8 mouse cellular contexts compared by ENCODE assay signal in genomic region chr1:136414798-136415755, GRCm38 (mm10). TPM values are rescaled to one million over a fixed set of nuclear protein-coding genes. Genes with fewer than 3 reads are reported as not detected.
A peak's percentile ranks its signal among the peaks of the same experiment; 100 is the strongest.
DNase-seq lines count a peak whose midpoint lies in the region; ATAC-seq and TF ChIP-seq lines count a peak whose summit lies in the region.

Ddx59 (plus strand) TSS chr1:136415271.

- H3K9me3 ChIP-seq in heart, embryonic 11.5 days (replicated peaks; ENCODE audit: control insufficient read depth, low read length), result no peaks in the 10 kb centered on the region
- no peaks in the 10 kb centered on the region for H3K9me3 ChIP-seq in kidney, embryonic 16.5 days (ENCODE audit: low read length)

- peak within 1 kb of the TSS; percentile 94 for H3K9ac ChIP-seq in heart, embryonic 11.5 days (ENCODE audit: low read depth, low read length)
- peak within 1 kb of the TSS; percentile 92 for H3K9ac ChIP-seq in kidney, embryonic 16.5 days (replicated peaks; ENCODE audit: low read length)
- H3K9ac ChIP-seq in liver, adult 2 months (ENCODE audit: low read depth, low read length), result peak within 1 kb of the TSS; percentile 99

- TF ChIP-seq CTCF in bone marrow macrophage, adult 2 months (IDR thresholded peaks at IDR 0.05; ENCODE audit: low read depth, low read length), result no peak
- no peak for TF ChIP-seq CTCF in embryonic fibroblast, embryonic 13.5 days (IDR thresholded peaks at IDR 0.05; ENCODE audit: borderline replicate concordance, insufficient read depth, low read length)
- 0 out of 2 replicates have a peak, but pooled peaks have one; percentile 3 for TF ChIP-seq CTCF in liver, adult 2 months (IDR thresholded peaks at IDR 0.05; ENCODE audit: low read depth, low read length)

- H3K4me1 ChIP-seq in bone marrow macrophage, adult 2 months (ENCODE audit: control insufficient read depth, insufficient read depth, low read length), result peaks cover 6% of the 10 kb centered on the region
- no peaks in the 10 kb centered on the region for H3K4me1 ChIP-seq in embryonic fibroblast, embryonic 13.5 days (ENCODE audit: control insufficient read depth, insufficient read depth, low read length)
- H3K4me1 ChIP-seq in heart, embryonic 11.5 days (ENCODE audit: control insufficient read depth, insufficient read depth, low read length), result no peaks in the 10 kb centered on the region; the same call in none of the 2 replicates
- no peaks in the 10 kb centered on the region for H3K4me1 ChIP-seq in kidney, embryonic 16.5 days (ENCODE audit: insufficient read depth, low read length)
- no peaks in the 10 kb centered on the region for H3K4me1 ChIP-seq in liver, adult 2 months (ENCODE audit: control insufficient read depth, insufficient read depth, low read length)

- 0 out of 2 replicates have a peak, but pooled peaks have one; percentile 16 for TF ChIP-seq POLR2A in bone marrow macrophage, adult 2 months (IDR thresholded peaks at IDR 0.05; ENCODE audit: borderline replicate concordance, low read depth, low read length)
- peak; percentile 74 for TF ChIP-seq POLR2A in embryonic fibroblast, embryonic 13.5 days (IDR thresholded peaks at IDR 0.05; ENCODE audit: low read depth, low read length)
- TF ChIP-seq POLR2A in liver, adult 2 months (IDR thresholded peaks at IDR 0.05; ENCODE audit: extremely low read depth, insufficient read depth, low read length), result peak; percentile 71; the same call in 1 of the 2 replicates
- TF ChIP-seq POLR2A in myocyte (IDR thresholded peaks at IDR 0.05; ENCODE audit: insufficient read length, low read depth), result peak; percentile 84

- peak; percentile 100 for ATAC-seq in heart, embryonic 11.5 days (replicated peaks; ENCODE audit: insufficient number of reproducible peaks, low FRiP score, low TSS enrichment)
- ATAC-seq in kidney, embryonic 16.5 days (ENCODE audit: low FRiP score, low TSS enrichment), result peak; percentile 99

- 0 out of 2 replicates have a peak, but pooled peaks cover under 1% of the 10 kb centered on the region for H3K36me3 ChIP-seq in heart, embryonic 11.5 days (ENCODE audit: control insufficient read depth, insufficient read depth, low read length)
- 0 out of 2 replicates have a peak, but pooled peaks cover 1% of the 10 kb centered on the region for H3K36me3 ChIP-seq in kidney, embryonic 16.5 days (ENCODE audit: insufficient read depth, low read length)
- no peaks in the 10 kb centered on the region for H3K36me3 ChIP-seq in liver, adult 2 months (ENCODE audit: control insufficient read depth, insufficient read depth, low read length)
- peaks cover 5% of the 10 kb centered on the region for H3K36me3 ChIP-seq in myocyte (ENCODE audit: control insufficient read depth, insufficient read depth)
- H3K36me3 ChIP-seq in splenic B cell, adult 2 months (ENCODE audit: control insufficient read depth, insufficient read depth, low read length, poor library complexity, severe bottlenecking), result 0 out of 2 replicates have a peak, but pooled peaks cover under 1% of the 10 kb centered on the region

- DNase-seq in A20 (ENCODE audit: low read depth, low spot score), result peak; percentile 96
- DNase-seq in liver, adult 2 months (ENCODE audit: extremely low read depth, low read depth, low spot score), result peak; percentile 89
- peak; percentile 92 for DNase-seq in splenic B cell, adult 2 months (ENCODE audit: low read depth, low spot score)

- peak within 1 kb of the TSS; percentile 99 for H3K27ac ChIP-seq in bone marrow macrophage, adult 2 months (ENCODE audit: insufficient read depth, low read depth, low read length)
- H3K27ac ChIP-seq in embryonic fibroblast, embryonic 13.5 days (ENCODE audit: insufficient read depth, low read length), result peak within 1 kb of the TSS; percentile 97
- peak within 1 kb of the TSS; percentile 99 for H3K27ac ChIP-seq in heart, embryonic 11.5 days (ENCODE audit: low read depth, low read length)
- peak within 1 kb of the TSS; percentile 99 for H3K27ac ChIP-seq in kidney, embryonic 16.5 days (ENCODE audit: low read length)
- peak within 1 kb of the TSS; percentile 98 for H3K27ac ChIP-seq in liver, adult 2 months (replicated peaks; ENCODE audit: insufficient read depth, low read depth, low read length)

- H3ac ChIP-seq in myocyte (ENCODE audit: control insufficient read depth, insufficient read length), result peak within 1 kb of the TSS; percentile 52

- H3K27me3 ChIP-seq in heart, embryonic 11.5 days (ENCODE audit: control insufficient read depth, insufficient read depth, low read length), result no peaks in the 10 kb centered on the region
- no peaks in the 10 kb centered on the region for H3K27me3 ChIP-seq in kidney, embryonic 16.5 days (ENCODE audit: insufficient read depth, low read length)
- no peaks in the 10 kb centered on the region for H3K27me3 ChIP-seq in liver, adult 2 months (ENCODE audit: control insufficient read depth, insufficient read depth, low read length)
- H3K27me3 ChIP-seq in myocyte (ENCODE audit: control insufficient read depth, insufficient read depth, insufficient read length), result no peaks in the 10 kb centered on the region
- H3K27me3 ChIP-seq in splenic B cell, adult 2 months (ENCODE audit: control insufficient read depth, insufficient read depth, low read length, poor library complexity, severe bottlenecking), result no peaks in the 10 kb centered on the region

- peak within 1 kb of the TSS; percentile 66 for H3K4me2 ChIP-seq in heart, embryonic 11.5 days
- H3K4me2 ChIP-seq in kidney, embryonic 16.5 days (replicated peaks; ENCODE audit: low read depth, low read length), result peak within 1 kb of the TSS; percentile 57
- H3K4me2 ChIP-seq in myocyte (ENCODE audit: low read depth), result peak within 1 kb of the TSS; percentile 78

- no peaks in the 10 kb centered on the region for H3K79me2 ChIP-seq in liver, adult 2 months (ENCODE audit: control insufficient read depth, insufficient read depth, low read length)
- H3K79me2 ChIP-seq in myocyte (ENCODE audit: control insufficient read depth, insufficient read depth), result no peaks in the 10 kb centered on the region

- WGBS in heart, embryonic 11.5 days (ENCODE audit: insufficient replicate concordance), result 3% methylated on average over 78 of the region's 78 CpGs
- 2% methylated on average over 74 of the region's 78 CpGs for WGBS in kidney, embryonic 16.5 days
- WGBS in liver, adult 2 months, result 1% methylated on average over 78 of the region's 78 CpGs

- H3K4me3 ChIP-seq in bone marrow macrophage, adult 2 months (ENCODE audit: insufficient read depth, low read length), result peak within 1 kb of the TSS; percentile 94
- peak within 1 kb of the TSS; percentile 48 for H3K4me3 ChIP-seq in embryonic fibroblast, embryonic 13.5 days (ENCODE audit: insufficient read depth, low read length)
- peak within 1 kb of the TSS; percentile 79 for H3K4me3 ChIP-seq in heart, embryonic 11.5 days (ENCODE audit: low read depth, low read length)
- peak within 1 kb of the TSS; percentile 75 for H3K4me3 ChIP-seq in kidney, embryonic 16.5 days (ENCODE audit: low read length)
- peak within 1 kb of the TSS; percentile 96 for H3K4me3 ChIP-seq in liver, adult 2 months (ENCODE audit: insufficient read depth, low read depth, low read length)
- H3K4me3 ChIP-seq in myocyte, result peak within 1 kb of the TSS; percentile 25

TF ChIP-seq in myocyte, 11 proteins besides CTCF, POLR2A, EP300 and RAD21:
- TF ChIP-seq E2F4 (IDR thresholded peaks at IDR 0.05; ENCODE audit: insufficient read depth) (no peak), MYOG (IDR thresholded peaks at IDR 0.05; ENCODE audit: control insufficient read depth in 1 of 3, insufficient read depth in 1 of 3, insufficient read length in 2 of 3, low read depth in 2 of 3) (peak in 2 of 3 experiments; percentile 12 to 34), TCF12 (IDR thresholded peaks at IDR 0.05; ENCODE audit: insufficient read depth, poor library complexity, severe bottlenecking) (no peak), MYOD1 (IDR thresholded peaks at IDR 0.05; ENCODE audit: control insufficient read depth in 1 of 3, insufficient read length in 2 of 3, low read depth in 2 of 3) (peak in 2 of 3 experiments; percentile 21 to 25), POLR2AphosphoS2 (IDR thresholded peaks at IDR 0.05; ENCODE audit: insufficient read length, low read depth) (peak; percentile 87), SRF (IDR thresholded peaks at IDR 0.05; ENCODE audit: control insufficient read depth, insufficient read length, low read depth) (peak; percentile 49), CEBPB (IDR thresholded peaks at IDR 0.05; ENCODE audit: insufficient read depth, poor library complexity, severe bottlenecking) (no peak)

RNA-seq across cellular contexts. Expression of gene Ddx59, which starts in this region (rescaled TPM):
- 5.5 and 7.1 TPM in 2 replicates for polyA plus RNA-seq in bone marrow macrophage, adult 2 months (2012; ENCODE audit: insufficient read depth, insufficient read length, missing spikeins)
- 7.0 and 7.5 TPM in 2 replicates for polyA plus RNA-seq in embryonic fibroblast, embryonic 13.5 days (2011; ENCODE audit: insufficient read length, low read depth, missing spikeins)
- 12.6 and 14.0 TPM in 2 replicates for polyA plus RNA-seq in heart, embryonic 11.5 days (2014; fragmentation: Nextera tagmentation; extraction: Ambion mirVana)
- polyA plus RNA-seq in kidney, embryonic 16.5 days (2015; fragmentation: Nextera tagmentation; extraction: Ambion mirVana), result 17.8 and 19.9 TPM in 2 replicates
- 4.2 and 6.0 TPM in 2 replicates for total RNA-seq in liver, adult 2 months (2014; rRNA removed)
- polyA plus RNA-seq in liver, adult 2 months (2012; rRNA removed), result 1.7 and 2.2 TPM in 2 replicates
- polyA plus RNA-seq in myocyte (2012; fragmentation: generic; extraction: Trizol), result 8.0 TPM

Comparison
In these comparisons a context has a peak if more than half of its experiments do, and no peak if none do; other contexts are left out.
1. Peak in every context shown above with its lines: DNase-seq, ATAC-seq, H3K4me3 ChIP-seq and H3K27ac ChIP-seq.
2. H3K4me3 ChIP-seq: peak in every context shown above with its lines; median percentile 96 in liver, adult 2 months; 94 in bone marrow macrophage, adult 2 months; 79 in heart, embryonic 11.5 days; 75 in kidney, embryonic 16.5 days; 48 in embryonic fibroblast, embryonic 13.5 days; 25 in myocyte.
3. POLR2A ChIP-seq: peak in every context shown above with its lines; median percentile 84 in myocyte; 74 in embryonic fibroblast, embryonic 13.5 days; 71 in liver, adult 2 months; 16 in bone marrow macrophage, adult 2 months.